Mouse (Mus musculus) mesoderm, embryonic 11.5 days (tissue): ENCODE data around the gene Gstm7.

Experiments
- DNase-seq: peaks from one replicate; pipeline ENCODE4 v3.0.0-alpha.2; 2012; ENCODE audit warnings: low read depth, low spot score

Gstm7 gene

GRCm38 (mm10) chr3:107877747-107878736 lies 53.6 kb downstream of the Gstm7 start:
- DNase-seq = no peak

GRCm38 (mm10) chr3:107877005-107877404 lies 54.6 kb downstream of the Gstm7 start, which contains the start of gene Eps8l3:
Gene Eps8l3, plus strand, starts transcription at chr3:107877229.
- DNase-seq = no peak
